Mouse (Mus musculus) cerebellum, adult 2 months (tissue): ENCODE measurements around the gene Ryr2.

Experiments used
- CTCF ChIP-seq: fragments of 200-500 bp; IDR thresholded peaks from 2 replicates; pipeline ENCODE4 v1.5.1; 2011; ENCODE audit warnings: low read depth, mild to moderate bottlenecking, control low read depth, low read length, moderate library complexity, borderline replicate concordance; ENCODE audit not compliant: insufficient read depth
- POLR2A ChIP-seq: fragments of 200-500 bp; IDR thresholded peaks from 2 replicates; pipeline ENCODE4 v1.6.1; 2011; ENCODE audit warnings: low read length, control low read depth, borderline replicate concordance; ENCODE audit not compliant: insufficient read depth

DNA sequence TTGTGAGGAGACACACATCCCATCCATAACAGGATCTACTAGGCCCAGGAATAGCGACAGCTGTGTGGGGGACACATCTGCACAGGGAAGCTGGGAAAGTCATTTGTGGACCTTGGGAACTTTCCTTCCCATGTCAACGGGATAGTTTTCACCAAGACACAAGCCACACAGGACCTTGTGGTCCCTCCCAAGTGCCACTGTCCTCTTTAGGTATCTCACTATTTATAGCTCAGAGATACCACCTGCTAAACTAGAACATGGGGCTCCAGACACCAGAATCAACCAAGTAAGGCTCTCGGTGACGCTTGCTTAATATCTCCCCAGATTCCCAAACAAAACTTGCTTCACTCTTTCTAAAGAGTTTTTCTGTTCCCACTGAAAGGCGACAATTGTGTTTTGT, 73.5 kb downstream of the Ryr2 start:
- TF ChIP-seq POLR2A (no peak), CTCF (no peak)
